Mouse (Mus musculus): ENCODE results near the gene Gja10. TPM values are rescaled to one million over a fixed set of nuclear protein-coding genes. Genes with fewer than 3 reads are reported as not detected.

The Gja10 gene
- polyA plus RNA-seq (2015; fragmentation: Nextera tagmentation; extraction: Ambion mirVana) = not detected in 2 replicates

GRCm38 (mm10) chr4:32602660-32603059 lies at the start of gene Gja10:
Gja10 (minus strand) TSS chr4:32602760.

GRCm38 (mm10) chr4:32615034-32615881 lies 12.7 kb upstream of the Gja10 start, which contains the start of gene Casp8ap2:
Casp8ap2 (plus strand) TSS chr4:32615451.

Other genes starting within 250 kb of the Gja10 start
- gene Casp8ap2, start 12.7 kb upstream of the Gja10 start, polyA plus RNA-seq (2015; fragmentation: Nextera tagmentation; extraction: Ambion mirVana) = 19.9 and 28.0 TPM in 2 replicates
- 4.5 and 6.9 TPM in 2 replicates for gene Mdn1, start 54.4 kb upstream of the Gja10 start, polyA plus RNA-seq (2015; fragmentation: Nextera tagmentation; extraction: Ambion mirVana)
- gene Lyrm2, start 197.5 kb upstream of the Gja10 start, polyA plus RNA-seq (2015; fragmentation: Nextera tagmentation; extraction: Ambion mirVana) = 166 and 196 TPM in 2 replicates

Data from adrenal gland, postnatal 0 days (tissue).